Mouse (Mus musculus) midbrain, embryonic 16.5 days (tissue): ENCODE data around the gene Cldn1. TPM values are rescaled to one million over a fixed set of nuclear protein-coding genes. Genes with fewer than 3 reads are reported as not detected.

Source experiments
- ATAC-seq: fragments of 200-750 bp; cut with Nextera tagmentation; 2 replicates; pipeline ENCODE4 v1.8.0; 2017; ENCODE audit warnings: moderate TSS enrichment
- H3K27ac ChIP-seq: fragments of 300-500 bp; sonication (generic); 2 replicates; pipeline ENCODE4 v1.5.1; 2014; ENCODE audit warnings: mild to moderate bottlenecking, low read length, mixed read lengths
- H3K27me3 ChIP-seq: fragments of 300-500 bp; sonication (generic); 2 replicates; pipeline ENCODE4 v1.6.1; 2014; ENCODE audit warnings: low read depth, low read length, mixed read lengths; ENCODE audit not compliant: control insufficient read depth, insufficient read depth
- H3K36me3 ChIP-seq: fragments of 300-500 bp; sonication (generic); 2 replicates; pipeline ENCODE4 v1.6.1; 2014; ENCODE audit warnings: mild to moderate bottlenecking, low read length, moderate library complexity, mixed read lengths; ENCODE audit not compliant: control insufficient read depth, insufficient read depth
- H3K4me1 ChIP-seq: fragments of 300-500 bp; sonication (generic); 2 replicates; pipeline ENCODE4 v1.6.1; 2014; ENCODE audit warnings: mild to moderate bottlenecking, low read length, mixed read lengths; ENCODE audit not compliant: control insufficient read depth, insufficient read depth
- H3K4me2 ChIP-seq: fragments of 300-500 bp; sonication (generic); 2 replicates; pipeline ENCODE4 v1.6.1; 2014; ENCODE audit warnings: mild to moderate bottlenecking, low read length, mixed read lengths
- H3K4me3 ChIP-seq: fragments of 300-500 bp; sonication (generic); 2 replicates; pipeline ENCODE4 v1.5.1; 2014; ENCODE audit warnings: low read depth, mild to moderate bottlenecking, low read length, moderate library complexity, mixed read lengths
- H3K9ac ChIP-seq: fragments of 300-500 bp; sonication (generic); 2 replicates; pipeline ENCODE4 v1.6.1; 2014; ENCODE audit warnings: low read depth, low read length, mixed read lengths
- H3K9me3 ChIP-seq: fragments of 300-500 bp; sonication (generic); replicated peaks from 2 replicates; pipeline ENCODE4 v1.6.1; 2014; ENCODE audit warnings: mild to moderate bottlenecking, low read length, mixed read lengths; ENCODE audit not compliant: control insufficient read depth, poor library complexity, severe bottlenecking
- WGBS: fragments of 180-500 bp; shearing (Covaris S2); extraction: QIAGEN DNeasy Blood & Tissue Kit; methylation state at CpG from one replicate; pipeline ENCODE4 v1.1.7; 2014; 5-methylcytosine and 5-hydroxymethylcytosine counted together
- polyA plus RNA-seq: library from polyadenylated mRNA; unstranded; fragments of >200 nt; fragmentation: Nextera tagmentation; extraction: Ambion mirVana; gene quantifications from 2 replicates; pipeline ENCODE4 v1.2.1, GENCODE M21; 2015

The Cldn1 gene
- polyA plus RNA-seq, 1 experiment from 2014 or later: 3.4 TPM

- no peak overlapping the region for H3K4me2 ChIP-seq
- H3K4me3 ChIP-seq: no peak overlapping the region
- 100% methylated on average over 1 of the region's 1 CpGs for WGBS
- H3K27me3 ChIP-seq: no peaks in the 10 kb centered on the region
- H3K36me3 ChIP-seq: no peaks in the 10 kb centered on the region
- no peak overlapping the region for H3K27ac ChIP-seq
- H3K9ac ChIP-seq: no peak overlapping the region
- H3K4me1 ChIP-seq: peaks cover 7% of the 10 kb centered on the region; the same call in 1 of the 2 replicates
- ATAC-seq: no peak
- no peaks in the 10 kb centered on the region for H3K9me3 ChIP-seq
These were observed 1.5 kb downstream of the Cldn1 start for GRCm38 (mm10) chr16:26370127-26370526.

GRCm38 (mm10) chr16:26369044-26369730, 2.5 kb downstream of the Cldn1 start:
- 88% methylated on average over 7 of the region's 7 CpGs for WGBS
- no peak for ATAC-seq

GRCm38 (mm10) chr16:26368121-26368520, 3.5 kb downstream of the Cldn1 start:
- Histone ChIP-seq H3K9ac (no peak overlapping the region), H3K4me1 (peaks cover 6% of the 10 kb centered on the region; the same call in 1 of the 2 replicates), H3K4me3 (no peak overlapping the region), H3K27me3 (no peaks in the 10 kb centered on the region), H3K27ac (no peak overlapping the region), H3K36me3 (no peaks in the 10 kb centered on the region), H3K4me2 (no peak overlapping the region), H3K9me3 (no peaks in the 10 kb centered on the region)
- WGBS: 73% methylated on average over 5 of the region's 5 CpGs
- no peak for ATAC-seq

More at GRCm38 (mm10) chr16:26369044-26369730, 2.5 kb downstream of the Cldn1 start:
- no peak overlapping the region for H3K27ac ChIP-seq
- H3K36me3 ChIP-seq: no peaks in the 10 kb centered on the region
- no peak overlapping the region for H3K4me2 ChIP-seq
- no peak overlapping the region for H3K4me3 ChIP-seq
- peaks cover 7% of the 10 kb centered on the region; the same call in 1 of the 2 replicates for H3K4me1 ChIP-seq
- no peaks in the 10 kb centered on the region for H3K9me3 ChIP-seq
- H3K9ac ChIP-seq: no peak overlapping the region
- no peaks in the 10 kb centered on the region for H3K27me3 ChIP-seq

- H3K27me3 ChIP-seq: no peaks in the 10 kb centered on the region
- no peaks in the 10 kb centered on the region for H3K36me3 ChIP-seq
- WGBS: 40% methylated on average over 3 of the region's 3 CpGs
- H3K27ac ChIP-seq: no peak overlapping the region
- H3K4me3 ChIP-seq: no peak overlapping the region
- no peak overlapping the region for H3K4me2 ChIP-seq
- no peaks in the 10 kb centered on the region for H3K4me1 ChIP-seq
- no peak for ATAC-seq
- H3K9me3 ChIP-seq: no peaks in the 10 kb centered on the region
- H3K9ac ChIP-seq: no peak overlapping the region
These were observed 10.9 kb downstream of the Cldn1 start for GRCm38 (mm10) chr16:26360694-26361093.

GRCm38 (mm10) chr16:26359619-26360018, 12.0 kb downstream of the Cldn1 start:
- WGBS: 69% methylated on average over 4 of the region's 4 CpGs

GRCm38 (mm10) chr16:26358898-26359297, 12.7 kb downstream of the Cldn1 start:
- H3K9me3 ChIP-seq: no peaks in the 10 kb centered on the region
- no peak for ATAC-seq
- no peak overlapping the region for H3K9ac ChIP-seq
- no peaks in the 10 kb centered on the region for H3K4me1 ChIP-seq
- no peaks in the 10 kb centered on the region for H3K27me3 ChIP-seq
- no peaks in the 10 kb centered on the region for H3K36me3 ChIP-seq
- no peak overlapping the region for H3K4me3 ChIP-seq
- no peak overlapping the region for H3K27ac ChIP-seq
- no peak overlapping the region for H3K4me2 ChIP-seq
- WGBS: 94% methylated on average over 5 of the region's 5 CpGs

More at GRCm38 (mm10) chr16:26359619-26360018, 12.0 kb downstream of the Cldn1 start:
- H3K4me1 ChIP-seq: no peaks in the 10 kb centered on the region
- H3K4me3 ChIP-seq: no peak overlapping the region
- ATAC-seq: no peak
- H3K27ac ChIP-seq: no peak overlapping the region
- no peaks in the 10 kb centered on the region for H3K27me3 ChIP-seq
- H3K9me3 ChIP-seq: no peaks in the 10 kb centered on the region
- no peaks in the 10 kb centered on the region for H3K36me3 ChIP-seq
- H3K4me2 ChIP-seq: no peak overlapping the region
- H3K9ac ChIP-seq: no peak overlapping the region

- no peak overlapping the region for H3K27ac ChIP-seq
- H3K9me3 ChIP-seq: no peaks in the 10 kb centered on the region
- no peaks in the 10 kb centered on the region for H3K36me3 ChIP-seq
- no peaks in the 10 kb centered on the region for H3K4me1 ChIP-seq
- no peak overlapping the region for H3K9ac ChIP-seq
- no peak overlapping the region for H3K4me3 ChIP-seq
- H3K4me2 ChIP-seq: no peak overlapping the region
- WGBS: 92% methylated on average over 5 of the region's 5 CpGs
- ATAC-seq: no peak
- no peaks in the 10 kb centered on the region for H3K27me3 ChIP-seq
These were observed 13.5 kb downstream of the Cldn1 start for GRCm38 (mm10) chr16:26357863-26358780.

- no peak overlapping the region for H3K4me2 ChIP-seq
- no peak for ATAC-seq
- no peak overlapping the region for H3K27ac ChIP-seq
- H3K27me3 ChIP-seq: no peaks in the 10 kb centered on the region
- no peaks in the 10 kb centered on the region for H3K36me3 ChIP-seq
- no peaks in the 10 kb centered on the region for H3K9me3 ChIP-seq
- no peaks in the 10 kb centered on the region for H3K4me1 ChIP-seq
- WGBS: 93% methylated on average over 1 of the region's 1 CpGs
- H3K9ac ChIP-seq: no peak overlapping the region
- H3K4me3 ChIP-seq: no peak overlapping the region
These were observed 16.1 kb downstream of the Cldn1 start for GRCm38 (mm10) chr16:26355513-26355912.

GRCm38 (mm10) chr16:26350786-26351185, 20.9 kb downstream of the Cldn1 start:
- no peaks in the 10 kb centered on the region for H3K9me3 ChIP-seq
- H3K27me3 ChIP-seq: no peaks in the 10 kb centered on the region
- H3K36me3 ChIP-seq: no peaks in the 10 kb centered on the region
- H3K4me3 ChIP-seq: no peak overlapping the region
- H3K4me2 ChIP-seq: no peak overlapping the region
- 81% methylated on average over 4 of the region's 4 CpGs for WGBS
- no peak for ATAC-seq
- H3K4me1 ChIP-seq: no peaks in the 10 kb centered on the region
- H3K9ac ChIP-seq: no peak overlapping the region
- no peak overlapping the region for H3K27ac ChIP-seq
